Mouse (Mus musculus) cerebellum, postnatal 10 days (tissue): ENCODE data around the gene Ing5.
"Not testable (repeated sequence)": the region's sequence is repeated elsewhere in the genome, so short reads cannot be mapped to it uniquely, and the experiment has no call there.

ENCODE experiments used
- DNase-seq, 2 experiments: peaks; one replicate each; pipeline ENCODE4 v3.0.0; 2021; ENCODE audit warnings: mixed read lengths in 2 of 2

Gene Ing5

GRCm38 (mm10) chr1:93803556-93804507 lies at the start of gene Ing5:
TSS of gene Ing5 (plus strand) at chr1:93803965.
- peak; percentile 100 for DNase-seq

GRCm38 (mm10) chr1:93754573-93755290 lies 49.0 kb upstream of the Ing5 start, which contains the start of gene Thap4:
TSS of gene Thap4 (minus strand) at chr1:93754864.
- peak; percentile 95 to 96 for DNase-seq

GRCm38 (mm10) chr1:93755291-93755610 lies 48.5 kb upstream of the Ing5 start:
- DNase-seq: no peak

GRCm38 (mm10) chr1:93755618-93756017 lies 48.1 kb upstream of the Ing5 start:
- DNase-seq: no peak

- no peak for DNase-seq
Measured at GRCm38 (mm10) chr1:93756154-93756553, 47.6 kb upstream of the Ing5 start.

GRCm38 (mm10) chr1:93760076-93760475 lies 43.7 kb upstream of the Ing5 start:
- no peak for DNase-seq

- DNase-seq: not testable (repeated sequence)
Measured at GRCm38 (mm10) chr1:93763531-93763930, 40.2 kb upstream of the Ing5 start.

GRCm38 (mm10) chr1:93764871-93765591 lies 38.7 kb upstream of the Ing5 start:
- no peak for DNase-seq

GRCm38 (mm10) chr1:93767600-93767999 lies 36.2 kb upstream of the Ing5 start:
- no peak for DNase-seq

- no peak for DNase-seq
Measured at GRCm38 (mm10) chr1:93769901-93770300, 33.9 kb upstream of the Ing5 start.

GRCm38 (mm10) chr1:93776686-93777085 lies 27.1 kb upstream of the Ing5 start:
- no peak for DNase-seq

- DNase-seq: peak; percentile 39
Measured at GRCm38 (mm10) chr1:93786912-93787311, 16.9 kb upstream of the Ing5 start.

GRCm38 (mm10) chr1:93794526-93794925 lies 9.2 kb upstream of the Ing5 start:
- DNase-seq: no peak

GRCm38 (mm10) chr1:93795886-93796285 lies 7.9 kb upstream of the Ing5 start:
- no peak for DNase-seq

GRCm38 (mm10) chr1:93800670-93801503 lies 2.9 kb upstream of the Ing5 start:
- peak; percentile 20 to 37 for DNase-seq

- DNase-seq: peak; percentile 95 to 96
Measured at GRCm38 (mm10) chr1:93801741-93802238, 2.0 kb upstream of the Ing5 start, which contains the start of gene Dtymk. TSS of gene Dtymk (minus strand) at chr1:93801934.

- no peak for DNase-seq
Measured at GRCm38 (mm10) chr1:93802771-93803170, 994 bp upstream of the Ing5 start.

- no peak for DNase-seq
Measured at GRCm38 (mm10) chr1:93804818-93805217, 1.1 kb downstream of the Ing5 start.

GRCm38 (mm10) chr1:93805221-93805951 lies 1.6 kb downstream of the Ing5 start:
- DNase-seq: no peak

- no peak for DNase-seq
Measured at GRCm38 (mm10) chr1:93808871-93809270, 5.1 kb downstream of the Ing5 start.

GRCm38 (mm10) chr1:93810011-93810410 lies 6.2 kb downstream of the Ing5 start:
- DNase-seq: no peak
